Mouse (Mus musculus) midbrain, embryonic 10.5 days (tissue): ENCODE measurements at regions not wholly inside any gene's neighbourhood (a gene's known extent, or its start where the extent isn't known, plus 50 kb on each side); places are given as distances from the start of the nearest gene placed in this dataset.

Experiments used
- DNase-seq: peaks from one replicate; pipeline ENCODE4 v3.0.0-alpha.2; 2017; ENCODE audit warnings: low spot score
- H3K27ac ChIP-seq: fragments of 300-500 bp; sonication (generic); replicated peaks from 2 replicates; pipeline ENCODE4 v1.5.1; 2016; ENCODE audit warnings: mild to moderate bottlenecking
- H3K27me3 ChIP-seq: fragments of 300-500 bp; sonication (generic); 2 replicates; pipeline ENCODE4 v1.6.1; 2016; ENCODE audit warnings: low read depth, mild to moderate bottlenecking; ENCODE audit not compliant: poor library complexity, severe bottlenecking
- H3K36me3 ChIP-seq: fragments of 300-500 bp; sonication (generic); 2 replicates; pipeline ENCODE4 v1.6.1; 2016; ENCODE audit warnings: mild to moderate bottlenecking, moderate library complexity
- H3K4me1 ChIP-seq: fragments of 300-500 bp; sonication (generic); 2 replicates; pipeline ENCODE4 v1.6.1; 2016
- H3K4me3 ChIP-seq: fragments of 300-500 bp; sonication (generic); 2 replicates; pipeline ENCODE4 v1.5.1; 2016; ENCODE audit warnings: mild to moderate bottlenecking, moderate library complexity
- H3K9me3 ChIP-seq: fragments of 300-500 bp; sonication (generic); replicated peaks from 2 replicates; pipeline ENCODE4 v1.6.1; 2016; ENCODE audit warnings: mild to moderate bottlenecking
- WGBS: fragments of 180-500 bp; shearing (Covaris S2); methylation state at CpG from one replicate; pipeline ENCODE4 v1.1.7; 2016; 5-methylcytosine and 5-hydroxymethylcytosine counted together

- no peak for DNase-seq
- H3K36me3 ChIP-seq = no peaks in the 10 kb centered on the region
- H3K4me3 ChIP-seq = no peak overlapping the region
- 81% methylated on average over 2 of the region's 2 CpGs for WGBS
- no peaks in the 10 kb centered on the region for H3K27me3 ChIP-seq
- no peaks in the 10 kb centered on the region for H3K9me3 ChIP-seq
- no peak overlapping the region for H3K27ac ChIP-seq
- H3K4me1 ChIP-seq = no peaks in the 10 kb centered on the region
These were observed 118.7 kb upstream of the Kbtbd8 start for GRCm38 (mm10) chr6:94998371-94998770.

- 88% methylated on average over 1 of the region's 1 CpGs for WGBS
- DNase-seq = no peak
- H3K4me1 ChIP-seq = no peaks in the 10 kb centered on the region
- H3K4me3 ChIP-seq = no peak overlapping the region
- no peak overlapping the region for H3K27ac ChIP-seq
- H3K9me3 ChIP-seq = no peaks in the 10 kb centered on the region
- H3K27me3 ChIP-seq = no peaks in the 10 kb centered on the region
- H3K36me3 ChIP-seq = no peaks in the 10 kb centered on the region
These were observed 122.7 kb upstream of the Kbtbd8 start for GRCm38 (mm10) chr6:94994376-94994775.

- Histone ChIP-seq H3K4me3 (no peak overlapping the region), H3K36me3 (no peaks in the 10 kb centered on the region), H3K27me3 (no peaks in the 10 kb centered on the region), H3K27ac (no peak overlapping the region), H3K4me1 (peaks cover 6% of the 10 kb centered on the region; the same call in 1 of the 2 replicates), H3K9me3 (no peaks in the 10 kb centered on the region)
- WGBS = 61% methylated on average over 5 of the region's 5 CpGs
- no peak for DNase-seq
These were observed 129.6 kb upstream of the Kbtbd8 start for GRCm38 (mm10) chr6:94987427-94987826.

- WGBS = 38% methylated on average over 4 of the region's 4 CpGs
- Histone ChIP-seq H3K36me3 (no peaks in the 10 kb centered on the region), H3K9me3 (no peaks in the 10 kb centered on the region), H3K27me3 (no peaks in the 10 kb centered on the region), H3K4me1 (peaks cover 6% of the 10 kb centered on the region; the same call in 1 of the 2 replicates), H3K27ac (no peak overlapping the region), H3K4me3 (no peak overlapping the region)
- peak; percentile 23 for DNase-seq
These were observed 130.7 kb upstream of the Kbtbd8 start for GRCm38 (mm10) chr6:94986346-94986745.

GRCm38 (mm10) chr6:94984411-94984895, 132.6 kb upstream of the Kbtbd8 start:
- DNase-seq = no peak
- no peak overlapping the region for H3K27ac ChIP-seq
- 86% methylated on average over 3 of the region's 3 CpGs for WGBS
- H3K4me3 ChIP-seq = no peak overlapping the region
- peaks cover 6% of the 10 kb centered on the region; the same call in 1 of the 2 replicates for H3K4me1 ChIP-seq
- no peaks in the 10 kb centered on the region for H3K9me3 ChIP-seq
- H3K27me3 ChIP-seq = no peaks in the 10 kb centered on the region
- no peaks in the 10 kb centered on the region for H3K36me3 ChIP-seq

GRCm38 (mm10) chr6:94968683-94969082, 148.4 kb upstream of the Kbtbd8 start:
- DNase-seq = no peak
- no peaks in the 10 kb centered on the region for H3K9me3 ChIP-seq
- H3K27ac ChIP-seq = no peak overlapping the region
- no peaks in the 10 kb centered on the region for H3K36me3 ChIP-seq
- H3K4me1 ChIP-seq = peaks cover 4% of the 10 kb centered on the region
- no peaks in the 10 kb centered on the region for H3K27me3 ChIP-seq
- no peak overlapping the region for H3K4me3 ChIP-seq
- WGBS = 80% methylated on average over 5 of the region's 5 CpGs

- no peaks in the 10 kb centered on the region for H3K9me3 ChIP-seq
- peaks cover 18% of the 10 kb centered on the region for H3K4me1 ChIP-seq
- no peaks in the 10 kb centered on the region for H3K36me3 ChIP-seq
- no peak for DNase-seq
- WGBS = 19% methylated on average over 3 of the region's 3 CpGs
- no peak overlapping the region for H3K4me3 ChIP-seq
- no peaks in the 10 kb centered on the region for H3K27me3 ChIP-seq
- peak overlapping the region; percentile 34; the same call in 1 of the 2 replicates for H3K27ac ChIP-seq
These were observed 150.1 kb upstream of the Kbtbd8 start for GRCm38 (mm10) chr6:94966962-94967361.

- DNase-seq = no peak
- Histone ChIP-seq H3K27me3 (no peaks in the 10 kb centered on the region), H3K4me1 (peaks cover 18% of the 10 kb centered on the region), H3K9me3 (no peaks in the 10 kb centered on the region), H3K27ac (no peak overlapping the region), H3K36me3 (no peaks in the 10 kb centered on the region), H3K4me3 (no peak overlapping the region)
- 89% methylated on average over 4 of the region's 4 CpGs for WGBS
These were observed 153.8 kb upstream of the Kbtbd8 start for GRCm38 (mm10) chr6:94963204-94963603.

- peaks cover 18% of the 10 kb centered on the region for H3K4me1 ChIP-seq
- H3K27ac ChIP-seq = 0 out of 2 replicates have a peak overlapping the region, but pooled peaks have one; percentile 46
- DNase-seq = no peak
- 65% methylated on average over 7 of the region's 7 CpGs for WGBS
- H3K36me3 ChIP-seq = no peaks in the 10 kb centered on the region
- no peaks in the 10 kb centered on the region for H3K27me3 ChIP-seq
- no peaks in the 10 kb centered on the region for H3K9me3 ChIP-seq
- no peak overlapping the region for H3K4me3 ChIP-seq
These were observed 154.5 kb upstream of the Kbtbd8 start for GRCm38 (mm10) chr6:94962411-94963087.

- no peaks in the 10 kb centered on the region for H3K9me3 ChIP-seq
- WGBS = 77% methylated on average over 1 of the region's 1 CpGs
- no peaks in the 10 kb centered on the region for H3K27me3 ChIP-seq
- H3K36me3 ChIP-seq = no peaks in the 10 kb centered on the region
- H3K4me1 ChIP-seq = peaks cover 16% of the 10 kb centered on the region
- no peak overlapping the region for H3K27ac ChIP-seq
- no peak for DNase-seq
- H3K4me3 ChIP-seq = no peak overlapping the region
These were observed 155.2 kb upstream of the Kbtbd8 start for GRCm38 (mm10) chr6:94961821-94962220.

- 82% methylated on average over 6 of the region's 6 CpGs for WGBS
- Histone ChIP-seq H3K27ac (no peak overlapping the region), H3K36me3 (no peaks in the 10 kb centered on the region), H3K9me3 (0 out of 2 replicates have a peak, but pooled peaks cover 5% of the 10 kb centered on the region), H3K27me3 (no peaks in the 10 kb centered on the region), H3K4me1 (peaks cover 8% of the 10 kb centered on the region), H3K4me3 (no peak overlapping the region)
- DNase-seq = no peak
These were observed 159.1 kb upstream of the Kbtbd8 start for GRCm38 (mm10) chr6:94957990-94958389.

GRCm38 (mm10) chr6:94957172-94957668, 159.8 kb upstream of the Kbtbd8 start:
- WGBS = 87% methylated on average over 6 of the region's 6 CpGs
- H3K9me3 ChIP-seq = 0 out of 2 replicates have a peak, but pooled peaks cover 5% of the 10 kb centered on the region
- no peak overlapping the region for H3K4me3 ChIP-seq
- H3K27ac ChIP-seq = no peak overlapping the region
- no peaks in the 10 kb centered on the region for H3K27me3 ChIP-seq
- H3K36me3 ChIP-seq = no peaks in the 10 kb centered on the region
- peaks cover 3% of the 10 kb centered on the region for H3K4me1 ChIP-seq
- DNase-seq = no peak

- Histone ChIP-seq H3K36me3 (no peaks in the 10 kb centered on the region), H3K9me3 (0 out of 2 replicates have a peak, but pooled peaks cover 5% of the 10 kb centered on the region), H3K27me3 (no peaks in the 10 kb centered on the region), H3K4me3 (no peak overlapping the region), H3K4me1 (peaks cover 11% of the 10 kb centered on the region), H3K27ac (no peak overlapping the region)
- DNase-seq = no peak
- WGBS = 85% methylated on average over 2 of the region's 2 CpGs
These were observed 162.5 kb upstream of the Kbtbd8 start for GRCm38 (mm10) chr6:94954580-94954979.
